Mouse (Mus musculus) adrenal gland, adult 10 weeks (tissue): Measurements from ENCODE around the gene Cfdp1. TPM values are rescaled to one million over a fixed set of nuclear protein-coding genes. Genes with fewer than 3 reads are reported as not detected.

ENCODE experiments used
- polyA plus RNA-seq: library from polyadenylated mRNA; stranded (reverse); fragments of 350-450 nt; fragmentation: Illumina TruSeq; extraction: RNeasy Lipid Tissue Mini Kit (QIAGEN cat#74804); gene quantifications from one replicate; pipeline ENCODE4 v1.2.3, GENCODE M21; 2014; ENCODE audit warnings: low read depth, low replicate concordance

Gene Cfdp1
- polyA plus RNA-seq: 157 TPM

DNA sequence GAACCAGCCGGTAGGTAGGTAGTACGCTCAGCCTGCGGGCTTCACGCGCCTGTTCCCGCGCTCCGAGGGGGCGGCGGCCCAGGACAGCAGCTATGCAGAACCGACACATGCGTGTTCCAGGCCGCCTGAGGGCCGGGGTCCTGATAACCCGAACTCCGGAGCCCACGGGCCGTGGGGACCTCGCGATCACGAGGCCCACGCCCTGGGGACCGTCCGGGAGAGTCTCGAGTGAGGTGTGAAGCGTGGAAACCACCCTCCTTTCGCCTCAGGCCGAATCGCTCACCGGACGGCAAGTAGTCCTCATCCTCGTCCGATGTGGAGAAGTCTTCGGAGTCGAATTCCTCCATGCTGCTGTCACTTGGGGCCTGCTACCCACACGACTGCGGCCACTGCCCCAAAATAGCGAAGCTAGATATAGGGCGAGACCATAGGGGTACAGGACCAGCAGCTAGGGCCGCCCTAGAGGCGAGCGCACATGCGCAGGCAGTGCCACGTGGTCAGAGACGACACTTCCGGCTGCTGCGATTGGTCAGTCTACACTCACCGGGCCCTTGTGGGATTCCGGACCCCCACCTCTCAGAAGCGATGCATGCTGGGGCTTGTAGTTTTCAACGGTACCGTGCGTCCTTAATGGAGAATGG is at the start of gene Cfdp1:
Cfdp1 (minus strand) TSS at position 431 of the 641 bp plus-strand sequence.

DNA sequence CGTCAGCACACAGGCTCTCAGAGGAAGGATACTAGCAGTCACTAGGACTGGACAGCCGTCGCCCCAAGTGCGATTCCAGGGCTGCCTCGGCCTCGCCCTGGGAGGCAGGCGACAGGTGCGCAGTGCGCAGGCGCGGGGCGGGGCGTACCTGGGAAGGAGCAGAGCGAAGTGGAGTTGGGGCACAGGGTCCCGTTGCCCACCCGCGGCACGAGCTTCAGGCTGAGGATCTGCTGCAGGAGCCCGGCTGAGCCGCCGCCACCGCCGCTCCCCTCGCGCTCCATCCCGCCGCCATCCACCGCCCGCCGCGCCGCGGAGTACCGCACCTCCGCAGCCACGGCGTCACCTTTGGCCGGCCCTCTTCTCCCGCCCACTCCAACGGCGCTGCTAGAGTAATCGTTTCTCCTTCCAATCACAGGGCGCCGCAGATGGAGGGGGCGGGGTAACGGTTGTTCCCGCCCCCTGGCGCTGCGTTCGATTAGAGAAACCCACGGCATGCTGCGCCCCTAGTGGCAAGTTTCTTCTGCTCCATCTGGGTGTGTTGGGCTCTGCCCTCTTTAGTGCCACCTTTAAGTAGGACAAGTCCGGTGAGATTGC is 22.4 kb upstream of the Cfdp1 start, which contains the start of gene Tmem170:
Tmem170 (minus strand) TSS at position 396 of the 594 bp plus-strand sequence.

DNA sequence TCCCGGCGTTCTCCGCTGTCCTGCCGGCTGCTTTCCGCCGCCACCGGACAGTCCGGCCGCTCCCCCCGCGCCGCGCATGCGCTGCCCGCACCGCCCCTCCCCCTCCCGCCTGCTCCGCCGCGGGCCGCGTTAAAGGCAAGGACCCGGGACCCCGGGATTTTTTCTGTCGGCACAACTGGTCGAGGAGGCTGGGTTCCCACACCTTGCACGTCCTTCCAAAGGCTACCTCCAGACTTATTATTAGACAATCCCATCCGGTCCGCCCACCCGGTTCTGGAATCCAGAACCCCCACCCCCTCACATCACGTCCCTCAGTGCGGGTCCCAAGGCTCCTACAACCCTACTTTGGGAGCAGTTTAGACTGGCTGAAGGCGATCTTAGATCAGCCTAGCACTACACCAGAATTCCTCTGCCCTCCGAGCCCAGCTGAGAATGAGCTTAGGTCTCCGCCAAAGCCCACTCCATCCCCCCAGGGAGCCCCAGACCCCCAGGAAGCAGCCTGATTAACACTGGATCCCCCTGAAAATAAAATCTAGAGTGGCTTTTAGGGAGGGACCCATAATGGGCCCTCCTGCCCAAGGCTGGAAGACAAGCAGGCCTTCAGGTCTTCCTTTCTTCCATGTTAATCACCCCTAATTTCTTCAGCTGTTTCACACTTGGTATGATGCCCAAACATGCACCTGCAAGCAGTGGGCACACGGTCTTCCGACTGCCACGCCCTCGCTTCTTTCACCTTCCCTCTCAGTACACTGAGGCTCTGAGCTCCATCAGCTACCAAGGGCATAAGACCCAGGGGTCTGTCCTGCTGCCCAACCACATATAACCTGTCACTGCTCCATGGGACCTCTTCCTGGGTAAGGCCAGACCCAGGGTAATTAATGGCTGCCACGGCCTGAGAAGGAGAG is 110.0 kb downstream of the Cfdp1 start, which contains the start of gene Bcar1:
Bcar1 (minus strand) TSS at position 18 of the 905 bp plus-strand sequence.

Other genes with a start within 250 kb of the Cfdp1 start
- 7.0 TPM for gene Ldhd, start 223.9 kb downstream of the Cfdp1 start, polyA plus RNA-seq
- 8.9 TPM for gene Zfp1, start 210.9 kb downstream of the Cfdp1 start, polyA plus RNA-seq
- gene Ctrb1, start 163.3 kb downstream of the Cfdp1 start, polyA plus RNA-seq: not detected
- gene Bcar1, start 110.5 kb downstream of the Cfdp1 start, polyA plus RNA-seq: 1.4 TPM
- 11.6 TPM for gene Tmem170, start 22.5 kb upstream of the Cfdp1 start, polyA plus RNA-seq
- gene Chst5, start 56.2 kb upstream of the Cfdp1 start, polyA plus RNA-seq: not detected
- 5.0 TPM for gene Tmem231, start 79.6 kb upstream of the Cfdp1 start, polyA plus RNA-seq
- gene Gabarapl2, start 86.4 kb upstream of the Cfdp1 start, polyA plus RNA-seq: 241 TPM
- gene Adat1, start 138.0 kb upstream of the Cfdp1 start, polyA plus RNA-seq: 1.6 TPM
- gene Kars, start 157.0 kb upstream of the Cfdp1 start, polyA plus RNA-seq: 37.7 TPM
- 38.5 TPM for gene Terf2ip, start 157.1 kb upstream of the Cfdp1 start, polyA plus RNA-seq
- gene Gm6793, start 160.7 kb upstream of the Cfdp1 start, polyA plus RNA-seq: not detected